Mouse (Mus musculus): ENCODE data around the gene B4galnt1.
"Not testable (repeated sequence)": the region's sequence is repeated elsewhere in the genome, so short reads cannot be mapped to it uniquely, and the experiment has no call there.

Gene B4galnt1

GRCm38 (mm10) chr10:127143228-127143627 lies 21.8 kb upstream of the B4galnt1 start:
- no peak for DNase-seq

- no peak for DNase-seq
These were observed 20.5 kb upstream of the B4galnt1 start for GRCm38 (mm10) chr10:127144536-127144935.

- DNase-seq: no peak
These were observed 19.7 kb upstream of the B4galnt1 start for GRCm38 (mm10) chr10:127145303-127145702.

GRCm38 (mm10) chr10:127147135-127147534 lies 17.9 kb upstream of the B4galnt1 start:
- no peak for DNase-seq

- DNase-seq: no peak
These were observed 14.6 kb upstream of the B4galnt1 start for GRCm38 (mm10) chr10:127150471-127150872.

GRCm38 (mm10) chr10:127151233-127151632 lies 13.8 kb upstream of the B4galnt1 start:
- not testable (repeated sequence) for DNase-seq

- DNase-seq: not testable (repeated sequence)
These were observed 12.5 kb upstream of the B4galnt1 start for GRCm38 (mm10) chr10:127152556-127152955.

- no peak for DNase-seq
These were observed 11.7 kb upstream of the B4galnt1 start for GRCm38 (mm10) chr10:127153323-127153722.

- DNase-seq: no peak
These were observed 10.8 kb upstream of the B4galnt1 start for GRCm38 (mm10) chr10:127154241-127154640.

- no peak for DNase-seq
These were observed 10.4 kb upstream of the B4galnt1 start for GRCm38 (mm10) chr10:127154652-127155051.

- DNase-seq: no peak
These were observed 8.9 kb upstream of the B4galnt1 start for GRCm38 (mm10) chr10:127156089-127156488.

- no peak for DNase-seq
These were observed 8.5 kb upstream of the B4galnt1 start for GRCm38 (mm10) chr10:127156511-127156910.

GRCm38 (mm10) chr10:127158471-127158870 lies 6.6 kb upstream of the B4galnt1 start:
- no peak for DNase-seq

GRCm38 (mm10) chr10:127160081-127160480 lies 4.9 kb upstream of the B4galnt1 start:
- no peak for DNase-seq

GRCm38 (mm10) chr10:127160728-127161127 lies 4.3 kb upstream of the B4galnt1 start:
- no peak for DNase-seq

- DNase-seq: not testable (repeated sequence)
These were observed 2.2 kb upstream of the B4galnt1 start for GRCm38 (mm10) chr10:127162771-127163261.

GRCm38 (mm10) chr10:127164190-127164589 lies 835 bp upstream of the B4galnt1 start:
- DNase-seq: no peak

- DNase-seq: no peak
These were observed 279 bp downstream of the B4galnt1 start for GRCm38 (mm10) chr10:127165354-127165653.

- DNase-seq: peak; percentile 95
These were observed 804 bp downstream of the B4galnt1 start for GRCm38 (mm10) chr10:127165654-127166403.

GRCm38 (mm10) chr10:127166404-127166715 lies 1.3 kb downstream of the B4galnt1 start:
- no peak for DNase-seq

- peak; percentile 92 for DNase-seq
These were observed 2.0 kb downstream of the B4galnt1 start for GRCm38 (mm10) chr10:127166771-127167613.

GRCm38 (mm10) chr10:127167614-127168192 lies 2.7 kb downstream of the B4galnt1 start:
- peak; percentile 90 for DNase-seq

- DNase-seq: peak; percentile 89
These were observed 5.0 kb downstream of the B4galnt1 start for GRCm38 (mm10) chr10:127170002-127170401.

- DNase-seq: peak; percentile 97
These were observed 5.8 kb downstream of the B4galnt1 start for GRCm38 (mm10) chr10:127170837-127171272.
